Comparison of ENCODE assay signal across 15 mouse cellular contexts in genomic region chr8:66433577-66433976, GRCm38 (mm10).
"Had no signal": no experiment of that assay in that cellular context is flagged by ENCODE, and none has a peak within 500 bp of the region (broad histone marks: within the 10 kb centered on the region; RNA-seq: fewer than 3 reads in every experiment).

No protein-coding gene starts in this region.

- H3K9ac ChIP-seq: lung, embryonic 15.5 days; midbrain, embryonic 12.5 days had no signal

- H3K4me2 ChIP-seq: liver, embryonic 11.5 days; lung, embryonic 15.5 days; midbrain, embryonic 12.5 days had no signal

- DNase-seq: kidney, adult 8-10 months; kidney, postnatal 4 days; lung, postnatal 14 days; right cerebral cortex, postnatal 25 days; thymus, postnatal 14 days had no signal

- H3K27me3 ChIP-seq: lung, embryonic 15.5 days; megakaryocyte, embryonic 14.5 days; midbrain, embryonic 12.5 days had no signal

- H3K4me3 ChIP-seq: left cerebral cortex, adult 2 months; limb, embryonic 10.5 days; lung, embryonic 15.5 days; megakaryocyte, embryonic 14.5 days; midbrain, embryonic 12.5 days had no signal

- H3K27ac ChIP-seq: kidney, postnatal 0 days; left cerebral cortex, adult 2 months; limb, embryonic 10.5 days; lung, embryonic 15.5 days; macrophage; midbrain, embryonic 12.5 days had no signal

- H3K9me3 ChIP-seq: limb, embryonic 10.5 days; lung, embryonic 15.5 days; megakaryocyte, embryonic 14.5 days; midbrain, embryonic 12.5 days had no signal

- H3K36me3 ChIP-seq: limb, embryonic 10.5 days; lung, embryonic 15.5 days; midbrain, embryonic 12.5 days had no signal

- H3K4me1 ChIP-seq: limb, embryonic 10.5 days; lung, embryonic 15.5 days; midbrain, embryonic 12.5 days had no signal

- ATAC-seq: intestine, embryonic 16.5 days; midbrain, embryonic 16.5 days had no signal
